Mouse (Mus musculus) bone marrow, adult 2 months (tissue): Measurements from ENCODE around the gene Dph7.

Source experiments
- CTCF ChIP-seq: fragments of 200-500 bp; IDR thresholded peaks from 2 replicates; pipeline ENCODE4 v1.5.1; 2011; ENCODE audit warnings: low read length, control low read depth; ENCODE audit not compliant: control insufficient read depth, insufficient read depth
- POLR2A ChIP-seq: fragments of 200-500 bp; IDR thresholded peaks from 2 replicates; pipeline ENCODE4 v1.6.1; 2011; ENCODE audit warnings: low read depth, mild to moderate bottlenecking, control low read depth, low read length, borderline replicate concordance; ENCODE audit not compliant: control insufficient read depth

GRCm38 (mm10) chr2:24926345-24926964 lies 35.7 kb upstream of the Dph7 start:
- no peak for TF ChIP-seq POLR2A
- TF ChIP-seq CTCF: no peak
